Mouse (Mus musculus) liver, adult 2 months (tissue): ENCODE results near the gene Plekha1. TPM values are rescaled to one million over a fixed set of nuclear protein-coding genes. Genes with fewer than 3 reads are reported as not detected.
A peak's percentile ranks its signal among the peaks of the same experiment; 100 is the strongest.

Experiments
- DNase-seq: peaks from one replicate; pipeline ENCODE4 v3.0.0-alpha.2; 2011; ENCODE audit warnings: low read depth, low spot score; ENCODE audit errors: extremely low read depth
- H3K27ac ChIP-seq: fragments of 200-500 bp; replicated peaks from 2 replicates; pipeline ENCODE4 v1.5.1; 2012; ENCODE audit warnings: low read depth, mild to moderate bottlenecking, control low read depth, inconsistent platforms, low read length; ENCODE audit not compliant: insufficient read depth
- H3K27me3 ChIP-seq: fragments of 200-500 bp; 2 replicates; pipeline ENCODE4 v1.6.1; 2012; ENCODE audit warnings: mild to moderate bottlenecking, moderate library complexity, low read length, inconsistent platforms; ENCODE audit not compliant: control insufficient read depth, insufficient read depth
- H3K36me3 ChIP-seq: fragments of 200-500 bp; 2 replicates; pipeline ENCODE4 v1.6.1; 2012; ENCODE audit warnings: low read length, inconsistent platforms; ENCODE audit not compliant: control insufficient read depth, insufficient read depth
- H3K4me1 ChIP-seq: fragments of 200-500 bp; 2 replicates; pipeline ENCODE4 v1.6.1; 2011; ENCODE audit warnings: low read length; ENCODE audit not compliant: control insufficient read depth, insufficient read depth
- H3K4me3 ChIP-seq: fragments of 200-500 bp; 2 replicates; pipeline ENCODE4 v1.5.1; 2011; ENCODE audit warnings: low read depth, mild to moderate bottlenecking, control low read depth, low read length, moderate library complexity; ENCODE audit not compliant: insufficient read depth
- H3K79me2 ChIP-seq: fragments of 200-500 bp; 2 replicates; pipeline ENCODE4 v1.6.1; 2012; ENCODE audit warnings: inconsistent platforms, mild to moderate bottlenecking, low read length, moderate library complexity; ENCODE audit not compliant: control insufficient read depth, insufficient read depth
- H3K9ac ChIP-seq: fragments of 200-500 bp; 2 replicates; pipeline ENCODE4 v1.6.1; 2012; ENCODE audit warnings: low read depth, mild to moderate bottlenecking, control low read depth, inconsistent platforms, low read length
- CTCF ChIP-seq: fragments of 200-500 bp; IDR thresholded peaks from 2 replicates; pipeline ENCODE4 v1.5.1; 2011; ENCODE audit warnings: low read depth, low read length, control low read depth
- POLR2A ChIP-seq: fragments of 200-500 bp; IDR thresholded peaks from 2 replicates; pipeline ENCODE4 v1.6.1; 2011; ENCODE audit warnings: low read length, control low read depth; ENCODE audit not compliant: insufficient read depth; ENCODE audit errors: extremely low read depth
- WGBS: fragments of 180-500 bp; shearing (Covaris S2); methylation state at CpG from one replicate; pipeline ENCODE4 v1.1.7; 2018; 5-methylcytosine and 5-hydroxymethylcytosine counted together
- polyA plus RNA-seq: library from polyadenylated mRNA; depleted of rRNA; stranded (reverse); fragments of >200 nt; gene quantifications from 2 replicates; pipeline ENCODE4 v1.2.3, GENCODE M21; 2012
- total RNA-seq: library from RNA; depleted of rRNA; stranded (reverse); fragments of >200 nt; gene quantifications from 2 replicates; pipeline ENCODE4 v1.2.3, GENCODE M21; 2014

Gene Plekha1
- total and polyA plus RNA-seq, 2 experiments, result 5.6 to 7.0 TPM

DNA sequence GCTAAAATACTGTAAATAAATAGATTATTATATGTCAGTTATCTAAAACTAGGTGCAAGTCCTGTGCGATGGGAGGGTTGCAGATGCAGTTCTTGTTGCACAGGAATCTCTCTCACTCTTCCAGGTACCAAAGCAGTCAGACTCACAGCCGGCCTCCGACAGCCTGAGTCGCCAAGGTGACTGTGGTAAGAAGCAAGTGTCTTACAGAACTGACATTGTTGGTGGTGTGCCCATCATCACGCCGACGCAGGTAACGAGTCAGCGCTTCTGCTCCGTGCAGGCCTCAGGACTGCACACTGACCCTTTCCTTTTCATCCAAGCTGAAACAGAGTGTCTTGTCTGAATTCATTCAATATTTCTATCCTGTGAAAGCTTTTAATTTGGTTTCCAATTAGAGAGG, 31.6 kb downstream of the Plekha1 start:
- TF ChIP-seq CTCF, result no peak
- TF ChIP-seq POLR2A, result no peak
- 95% methylated on average over 10 of the region's 10 CpGs for WGBS

GRCm38 (mm10) chr7:130898373-130898772, 32.8 kb downstream of the Plekha1 start:
- peaks cover 21% of the 10 kb centered on the region; the same call in 1 of the 2 replicates for H3K36me3 ChIP-seq
- DNase-seq, result no peak
- no peak for TF ChIP-seq POLR2A
- no peak for TF ChIP-seq CTCF
- no peak overlapping the region for H3K4me3 ChIP-seq
- no peak overlapping the region for H3K9ac ChIP-seq
- WGBS, result 86% methylated on average over 4 of the region's 4 CpGs
- H3K4me1 ChIP-seq, result no peaks in the 10 kb centered on the region
- H3K79me2 ChIP-seq, result no peaks in the 10 kb centered on the region
- H3K27me3 ChIP-seq, result no peaks in the 10 kb centered on the region
- no peak overlapping the region for H3K27ac ChIP-seq

More for the DNA sequence above, 31.6 kb downstream of the Plekha1 start:
- Histone ChIP-seq H3K4me1 (no peaks in the 10 kb centered on the region), H3K9ac (no peak overlapping the region), H3K36me3 (peaks cover 17% of the 10 kb centered on the region; the same call in 1 of the 2 replicates), H3K79me2 (no peaks in the 10 kb centered on the region), H3K27ac (no peak overlapping the region), H3K4me3 (no peak overlapping the region), H3K27me3 (no peaks in the 10 kb centered on the region)
- no peak for DNase-seq

DNA sequence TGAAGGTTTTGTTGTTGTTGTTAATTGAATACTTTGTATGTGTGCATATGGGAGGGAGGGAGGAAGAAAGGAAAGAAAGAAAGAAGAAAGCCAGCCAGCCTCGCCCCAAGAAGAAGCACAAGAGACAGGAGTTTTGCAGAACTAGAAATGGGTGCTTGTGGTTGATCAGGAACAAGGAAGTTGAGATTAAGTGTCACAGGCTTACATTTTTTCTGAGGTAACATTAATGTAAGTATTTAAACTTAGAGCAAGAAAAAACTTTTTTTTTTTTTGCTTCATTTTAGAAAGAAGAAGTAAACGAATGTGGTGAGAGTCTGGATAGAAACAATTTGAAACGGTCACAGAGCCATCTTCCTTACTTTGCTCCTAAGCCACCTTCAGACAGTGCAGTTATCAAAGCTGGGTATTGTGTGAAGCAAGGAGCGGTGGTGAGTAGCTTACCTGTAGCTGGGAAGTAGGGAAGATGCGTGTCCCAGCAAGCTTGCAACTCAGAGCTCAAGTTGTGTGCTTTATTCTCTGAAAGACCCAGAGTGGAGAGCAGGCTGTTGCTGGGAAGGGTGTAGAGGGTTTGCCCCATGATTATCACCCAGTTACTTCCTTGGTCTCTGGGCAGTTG, 34.8 kb downstream of the Plekha1 start:
- Histone ChIP-seq H3K4me1 (no peaks in the 10 kb centered on the region), H3K27me3 (no peaks in the 10 kb centered on the region), H3K27ac (no peak overlapping the region), H3K9ac (no peak overlapping the region), H3K36me3 (peaks cover 22% of the 10 kb centered on the region; the same call in 1 of the 2 replicates), H3K4me3 (no peak overlapping the region), H3K79me2 (no peaks in the 10 kb centered on the region)
- TF ChIP-seq CTCF (no peak), POLR2A (no peak)
- WGBS, result 92% methylated on average over 5 of the region's 5 CpGs
- DNase-seq, result no peak

GRCm38 (mm10) chr7:130902929-130903328, 37.4 kb downstream of the Plekha1 start:
- H3K4me1 ChIP-seq, result no peaks in the 10 kb centered on the region
- no peak overlapping the region for H3K4me3 ChIP-seq
- peaks cover 23% of the 10 kb centered on the region; the same call in 1 of the 2 replicates for H3K36me3 ChIP-seq
- DNase-seq, result peak; percentile 9
- H3K9ac ChIP-seq, result no peak overlapping the region
- H3K27ac ChIP-seq, result no peak overlapping the region
- TF ChIP-seq CTCF (no peak), POLR2A (no peak)
- H3K27me3 ChIP-seq, result no peaks in the 10 kb centered on the region
- WGBS, result 89% methylated on average over 1 of the region's 1 CpGs
- H3K79me2 ChIP-seq, result no peaks in the 10 kb centered on the region

- Histone ChIP-seq H3K4me1 (no peaks in the 10 kb centered on the region), H3K79me2 (no peaks in the 10 kb centered on the region), H3K4me3 (peak overlapping the region; percentile 1), H3K27ac (no peak overlapping the region), H3K36me3 (peaks cover 26% of the 10 kb centered on the region; the same call in 1 of the 2 replicates), H3K27me3 (no peaks in the 10 kb centered on the region), H3K9ac (no peak overlapping the region)
- no peak for DNase-seq
- 89% methylated on average over 16 of the region's 16 CpGs for WGBS
- no peak for TF ChIP-seq CTCF
- TF ChIP-seq POLR2A, result no peak
Measured at GRCm38 (mm10) chr7:130903505-130904074, 38.0 kb downstream of the Plekha1 start.
